Mouse (Mus musculus): ENCODE measurements around the gene Lasp1. TPM values are rescaled to one million over a fixed set of nuclear protein-coding genes. Genes with fewer than 3 reads are reported as not detected.
"Not testable (repeated sequence)": the region's sequence is repeated elsewhere in the genome, so short reads cannot be mapped to it uniquely, and the experiment has no call there.

Lasp1 gene
- total and polyA plus RNA-seq, 2 experiments from 2014 or later, result 137 to 187 TPM

DNA sequence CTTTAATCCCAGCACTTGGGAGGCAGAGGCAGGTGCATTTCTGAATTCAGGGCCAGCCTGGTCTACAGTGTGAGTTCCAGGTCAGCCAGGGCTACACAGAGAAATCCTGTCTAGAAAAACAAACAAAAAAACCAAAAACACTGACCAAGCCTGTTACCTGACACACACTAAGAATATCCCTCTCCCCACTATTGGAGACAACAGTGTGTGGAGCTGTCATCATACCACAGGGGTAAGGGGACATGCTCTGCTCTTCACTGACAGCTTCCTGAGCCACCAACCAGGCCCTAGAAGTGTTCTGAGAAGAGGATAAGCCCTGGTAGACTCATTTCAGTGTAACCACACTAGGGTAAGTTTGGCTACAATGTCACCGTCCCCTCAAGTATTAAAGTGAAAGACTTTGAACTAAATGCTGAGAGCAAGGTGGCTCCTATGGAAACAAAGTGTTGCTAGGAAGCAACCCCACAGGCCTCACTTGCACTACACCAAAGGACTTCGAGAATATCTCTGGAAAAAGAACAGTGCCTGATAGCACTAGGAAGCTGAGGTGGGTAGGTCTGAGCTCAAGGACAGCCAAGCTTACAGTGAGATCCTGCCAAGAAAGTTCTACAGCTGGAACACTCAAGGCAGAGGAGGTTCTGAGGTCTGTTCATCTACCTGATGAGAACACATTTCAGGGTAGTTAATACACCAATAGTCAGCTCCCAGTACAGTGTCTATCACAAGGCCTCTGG, 18.7 kb upstream of the Lasp1 start:
- peaks cover 7% of the 10 kb centered on the region; the same call in 1 of the 2 replicates for H3K4me1 ChIP-seq (ENCODE audit: insufficient read depth, low read length)
- H3K4me3 ChIP-seq (ENCODE audit: low read length), result no peak overlapping the region
- peak overlapping the region; percentile 70 for H3K4me2 ChIP-seq (ENCODE audit: low read depth, low read length)
- 76% methylated on average over 2 of the region's 2 CpGs for WGBS
- H3K9ac ChIP-seq (replicated peaks; ENCODE audit: low read length), result no peak overlapping the region
- no peaks in the 10 kb centered on the region for H3K27me3 ChIP-seq (ENCODE audit: insufficient read depth, low read length)
- TF ChIP-seq CTCF (IDR thresholded peaks at IDR 0.05; ENCODE audit: low read depth), result no peak
- ATAC-seq, result no peak
- peaks cover 29% of the 10 kb centered on the region for H3K36me3 ChIP-seq (ENCODE audit: insufficient read depth, low read length)
- H3K27ac ChIP-seq, result no peak overlapping the region
- no peaks in the 10 kb centered on the region for H3K9me3 ChIP-seq (ENCODE audit: low read length)
- no peak for DNase-seq (ENCODE audit: low spot score)

DNA sequence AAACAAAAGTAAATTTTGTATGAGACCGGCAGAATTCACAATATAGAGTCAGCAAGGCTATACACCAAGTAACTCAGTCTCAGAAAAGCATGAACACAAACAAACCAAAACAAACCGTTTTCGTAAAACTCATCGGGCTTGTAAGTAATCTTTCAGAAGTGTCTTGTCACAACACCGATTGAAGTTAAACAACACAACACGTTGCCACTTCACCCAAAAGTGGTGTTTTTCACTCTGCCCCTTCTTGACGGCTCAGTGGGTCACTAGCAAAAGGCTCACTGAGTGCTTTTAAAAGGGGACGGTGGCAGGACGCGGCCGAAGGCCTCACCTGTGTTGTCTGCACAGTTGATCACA, 17.3 kb upstream of the Lasp1 start:
- H3K4me3 ChIP-seq (ENCODE audit: low read length), result peak overlapping the region; percentile 76
- H3K36me3 ChIP-seq (ENCODE audit: insufficient read depth, low read length), result peaks cover 28% of the 10 kb centered on the region
- DNase-seq (ENCODE audit: low spot score), result no peak
- no peak for TF ChIP-seq CTCF (IDR thresholded peaks at IDR 0.05; ENCODE audit: low read depth)
- H3K4me1 ChIP-seq (ENCODE audit: insufficient read depth, low read length), result peaks cover 7% of the 10 kb centered on the region; the same call in 1 of the 2 replicates
- H3K27ac ChIP-seq, result peak overlapping the region; percentile 94
- H3K4me2 ChIP-seq (ENCODE audit: low read depth, low read length), result peak overlapping the region; percentile 70
- ATAC-seq, result no peak; the same call in 1 of the 2 replicates
- peak overlapping the region; percentile 92 for H3K9ac ChIP-seq (replicated peaks; ENCODE audit: low read length)
- 2% methylated on average over 11 of the region's 11 CpGs for WGBS
- H3K27me3 ChIP-seq (ENCODE audit: insufficient read depth, low read length), result no peaks in the 10 kb centered on the region
- no peaks in the 10 kb centered on the region for H3K9me3 ChIP-seq (ENCODE audit: low read length)

DNA sequence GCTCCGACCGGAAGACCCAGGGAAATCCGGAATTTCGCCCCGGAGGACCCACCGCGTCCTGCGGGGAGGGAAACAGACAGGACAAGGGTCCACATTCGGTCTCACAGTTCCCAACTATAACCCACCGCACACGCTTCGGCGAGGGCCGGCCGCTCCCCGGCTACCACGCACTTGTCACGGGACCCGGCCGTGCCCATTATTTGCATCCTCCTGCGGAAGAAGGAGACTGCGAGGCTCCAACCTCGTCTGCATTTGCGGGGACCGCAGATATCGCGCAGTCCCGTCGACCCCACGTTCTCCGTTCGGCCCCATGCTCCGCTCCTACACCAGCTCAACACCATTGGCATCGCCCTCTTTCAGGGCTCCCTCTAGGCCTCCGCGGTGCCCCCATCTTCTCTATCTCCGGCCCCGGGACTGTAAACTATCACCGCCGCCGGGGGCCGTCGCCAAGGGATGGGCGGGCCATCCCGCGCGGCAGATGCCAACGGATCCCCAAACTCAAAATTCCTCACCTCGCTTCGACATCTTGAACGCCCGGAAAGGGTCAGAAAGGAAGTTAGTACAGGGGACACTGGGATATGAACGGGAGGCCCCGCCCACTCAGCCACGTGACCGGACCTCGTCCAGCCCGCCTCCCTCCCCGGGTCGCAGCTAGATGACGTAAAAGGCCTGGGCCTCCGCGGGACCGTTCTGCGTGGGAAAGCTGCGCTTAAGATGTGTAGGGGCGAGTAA, 16.8 kb upstream of the Lasp1 start, which contains the start of gene Rpl23:
TSS of gene Rpl23 (minus strand) at position 606 of the 732 bp plus-strand sequence.
- H3K36me3 ChIP-seq (ENCODE audit: insufficient read depth, low read length), result peaks cover 25% of the 10 kb centered on the region
- under 1% methylated on average over 64 of the region's 67 CpGs for WGBS
- H3K4me2 ChIP-seq (ENCODE audit: low read depth, low read length), result peak within 1 kb of the TSS; percentile 70
- peak; percentile 98 for ATAC-seq
- TF ChIP-seq CTCF (IDR thresholded peaks at IDR 0.05; ENCODE audit: low read depth), result no peak
- H3K27ac ChIP-seq, result peak within 1 kb of the TSS; percentile 94
- no peaks in the 10 kb centered on the region for H3K9me3 ChIP-seq (ENCODE audit: low read length)
- peaks cover 7% of the 10 kb centered on the region; the same call in 1 of the 2 replicates for H3K4me1 ChIP-seq (ENCODE audit: insufficient read depth, low read length)
- H3K9ac ChIP-seq (replicated peaks; ENCODE audit: low read length), result peak within 1 kb of the TSS; percentile 92
- H3K27me3 ChIP-seq (ENCODE audit: insufficient read depth, low read length), result no peaks in the 10 kb centered on the region
- peak within 1 kb of the TSS; percentile 76 for H3K4me3 ChIP-seq (ENCODE audit: low read length)
- DNase-seq (ENCODE audit: low spot score), result peak; percentile 99

DNA sequence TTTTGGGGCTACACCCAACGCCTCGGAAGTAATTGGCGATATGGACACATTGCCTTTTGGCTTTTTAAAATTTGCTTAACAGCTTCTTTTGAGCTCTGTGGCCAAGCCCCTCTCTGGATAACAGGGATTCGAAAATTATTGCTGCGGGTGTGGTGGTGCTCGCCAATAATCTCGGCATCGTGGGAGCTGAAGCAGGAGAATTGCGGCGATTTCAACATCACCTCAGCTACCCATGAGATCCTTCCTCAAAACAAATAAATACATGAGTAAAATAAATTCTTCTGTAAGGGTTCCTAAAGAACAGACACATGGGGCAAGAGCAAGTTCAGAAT, 16.3 kb upstream of the Lasp1 start:
- no peak for TF ChIP-seq CTCF (IDR thresholded peaks at IDR 0.05; ENCODE audit: low read depth)
- DNase-seq (ENCODE audit: low spot score), result no peak
- peaks cover 20% of the 10 kb centered on the region for H3K36me3 ChIP-seq (ENCODE audit: insufficient read depth, low read length)
- H3K4me1 ChIP-seq (ENCODE audit: insufficient read depth, low read length), result peaks cover 7% of the 10 kb centered on the region; the same call in 1 of the 2 replicates
- H3K4me3 ChIP-seq (ENCODE audit: low read length), result peak overlapping the region; percentile 76
- peak overlapping the region; percentile 70 for H3K4me2 ChIP-seq (ENCODE audit: low read depth, low read length)
- H3K27ac ChIP-seq, result peak overlapping the region; percentile 94
- whole genome bisulfite sequencing, result under 1% methylated on average over 10 of the region's 10 CpGs
- H3K27me3 ChIP-seq (ENCODE audit: insufficient read depth, low read length), result no peaks in the 10 kb centered on the region
- peak overlapping the region; percentile 92 for H3K9ac ChIP-seq (replicated peaks; ENCODE audit: low read length)
- H3K9me3 ChIP-seq (ENCODE audit: low read length), result no peaks in the 10 kb centered on the region
- peak; percentile 60 for ATAC-seq

DNA sequence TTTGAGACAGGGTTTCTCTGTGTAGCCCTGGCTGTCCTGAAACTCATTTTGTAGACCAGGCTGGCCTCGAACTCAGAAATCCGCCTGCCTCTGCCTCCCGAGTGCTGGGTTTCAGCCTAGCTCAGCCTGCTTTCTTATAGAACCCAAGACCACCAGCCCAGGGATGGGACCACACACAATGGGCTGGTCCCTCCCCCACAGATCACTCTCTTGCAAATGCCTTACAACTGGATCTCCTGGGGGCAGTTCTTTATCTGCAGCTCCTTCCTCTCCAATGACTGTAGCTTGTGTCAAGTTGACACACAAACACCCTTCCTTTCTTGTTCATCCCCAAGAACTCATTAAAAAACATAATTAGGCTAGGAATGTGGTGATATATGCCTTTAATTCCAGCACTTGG, 10.8 kb upstream of the Lasp1 start:
- H3K27ac ChIP-seq, result no peak overlapping the region
- DNase-seq (ENCODE audit: low spot score), result no peak
- H3K9ac ChIP-seq (replicated peaks; ENCODE audit: low read length), result no peak overlapping the region
- no peak overlapping the region for H3K4me3 ChIP-seq (ENCODE audit: low read length)
- H3K4me2 ChIP-seq (ENCODE audit: low read depth, low read length), result no peak overlapping the region
- no peaks in the 10 kb centered on the region for H3K27me3 ChIP-seq (ENCODE audit: insufficient read depth, low read length)
- no peaks in the 10 kb centered on the region for H3K36me3 ChIP-seq (ENCODE audit: insufficient read depth, low read length)
- H3K4me1 ChIP-seq (ENCODE audit: insufficient read depth, low read length), result no peaks in the 10 kb centered on the region
- WGBS, result 91% methylated on average over 3 of the region's 3 CpGs
- TF ChIP-seq CTCF (IDR thresholded peaks at IDR 0.05; ENCODE audit: low read depth), result no peak
- no peak for ATAC-seq
- H3K9me3 ChIP-seq (ENCODE audit: low read length), result no peaks in the 10 kb centered on the region

DNA sequence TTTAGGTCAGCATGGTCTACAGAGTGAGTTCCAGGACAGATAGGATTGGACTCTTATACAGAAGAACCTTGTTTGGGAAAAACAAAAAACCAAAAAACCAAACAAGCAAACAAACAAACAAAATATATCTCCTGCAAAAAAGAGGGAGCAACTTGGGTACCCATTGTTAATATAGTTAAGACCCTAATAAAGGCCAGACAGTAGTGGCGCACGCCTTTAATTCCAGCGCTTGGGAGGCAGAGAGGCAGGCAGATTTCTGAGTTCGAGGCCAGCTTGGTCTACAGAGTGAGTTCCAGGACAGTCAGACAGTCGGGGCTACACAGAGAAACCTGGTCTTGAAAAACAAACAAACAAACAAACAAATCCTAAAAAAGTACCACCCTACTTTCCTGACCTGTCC, 9.1 kb upstream of the Lasp1 start:
- WGBS, result 87% methylated on average over 5 of the region's 5 CpGs
- Histone ChIP-seq H3K9ac (replicated peaks; ENCODE audit: low read length) (no peak overlapping the region), H3K27me3 (ENCODE audit: insufficient read depth, low read length) (no peaks in the 10 kb centered on the region), H3K27ac (no peak overlapping the region), H3K4me2 (ENCODE audit: low read depth, low read length) (no peak overlapping the region), H3K9me3 (ENCODE audit: low read length) (no peaks in the 10 kb centered on the region), H3K4me1 (ENCODE audit: insufficient read depth, low read length) (no peaks in the 10 kb centered on the region), H3K36me3 (ENCODE audit: insufficient read depth, low read length) (no peaks in the 10 kb centered on the region), H3K4me3 (ENCODE audit: low read length) (no peak overlapping the region)
- ATAC-seq (no peak), DNase-seq (ENCODE audit: low spot score) (no peak)
- no peak for TF ChIP-seq CTCF (IDR thresholded peaks at IDR 0.05; ENCODE audit: low read depth)

DNA sequence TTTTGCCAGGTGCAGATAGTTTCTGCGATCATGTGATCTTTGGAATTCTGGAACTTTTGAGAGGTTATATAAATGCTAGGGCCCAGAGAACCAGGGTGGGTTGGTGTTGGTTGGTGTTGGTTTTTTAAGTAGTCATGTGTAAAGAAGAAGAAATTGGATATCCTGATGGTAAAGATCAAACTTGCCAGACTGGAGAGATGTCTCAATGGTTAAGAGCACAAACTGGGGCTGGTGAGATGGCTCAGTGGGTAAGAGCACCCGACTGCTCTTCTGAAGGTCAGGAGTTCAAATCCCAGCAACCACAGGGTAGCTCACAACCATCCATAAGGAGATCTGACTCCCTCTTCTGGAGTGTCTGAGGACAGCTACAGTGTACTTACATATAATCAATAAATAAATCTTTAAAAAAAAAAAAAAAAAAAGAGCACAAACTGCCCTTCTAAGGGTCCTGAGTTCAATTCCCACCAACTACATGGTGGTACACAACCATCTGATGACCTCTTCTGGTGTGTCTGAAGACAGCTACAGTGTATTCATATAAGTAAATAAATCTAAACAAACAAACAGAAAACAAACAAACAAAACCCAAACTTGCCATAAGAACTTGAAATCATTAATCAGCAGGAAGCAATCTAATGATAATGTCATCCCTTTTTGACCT, 7.9 kb upstream of the Lasp1 start:
- ATAC-seq; H3K4me3 ChIP-seq (ENCODE audit: low read length); H3K9me3 ChIP-seq (ENCODE audit: low read length); H3K27me3 ChIP-seq (ENCODE audit: insufficient read depth, low read length); H3K9ac ChIP-seq (replicated peaks; ENCODE audit: low read length); H3K27ac ChIP-seq; H3K4me1 ChIP-seq (ENCODE audit: insufficient read depth, low read length); DNase-seq (ENCODE audit: low spot score); H3K36me3 ChIP-seq (ENCODE audit: insufficient read depth, low read length); H3K4me2 ChIP-seq (ENCODE audit: low read depth, low read length): not testable (repeated sequence)
- WGBS, result 86% methylated on average over 2 of the region's 2 CpGs

Data from hindbrain, postnatal 0 days (tissue).